Mouse (Mus musculus) limb, embryonic 11.5 days (tissue): ENCODE data around the gene Tdo2. TPM values are rescaled to one million over a fixed set of nuclear protein-coding genes. Genes with fewer than 3 reads are reported as not detected.
A peak's percentile ranks its signal among the peaks of the same experiment; 100 is the strongest.

Source experiments
- ATAC-seq: fragments of 200-750 bp; cut with Nextera tagmentation; 2 replicates; pipeline ENCODE4 v1.8.0; 2017; ENCODE audit warnings: low read depth; ENCODE audit not compliant: insufficient number of reproducible peaks, low FRiP score, low TSS enrichment
- DNase-seq: peaks from one replicate; pipeline ENCODE4 v3.0.0-alpha.2; 2015; ENCODE audit warnings: low spot score
- H3K27ac ChIP-seq: fragments of 300-500 bp; sonication (generic); replicated peaks from 2 replicates; pipeline ENCODE4 v1.5.1; 2014; ENCODE audit warnings: low read depth, mild to moderate bottlenecking, low read length
- H3K27me3 ChIP-seq: fragments of 300-500 bp; sonication (generic); 2 replicates; pipeline ENCODE4 v1.6.1; 2014; ENCODE audit warnings: mild to moderate bottlenecking, low read length, mixed read lengths; ENCODE audit not compliant: control insufficient read depth, insufficient read depth
- H3K36me3 ChIP-seq: fragments of 300-500 bp; sonication (generic); 2 replicates; pipeline ENCODE4 v1.6.1; 2014; ENCODE audit warnings: mild to moderate bottlenecking, low read length, moderate library complexity, mixed read lengths; ENCODE audit not compliant: control insufficient read depth, insufficient read depth
- H3K4me1 ChIP-seq: fragments of 300-500 bp; sonication (generic); 2 replicates; pipeline ENCODE4 v1.6.1; 2014; ENCODE audit warnings: low read length, mixed read lengths; ENCODE audit not compliant: control insufficient read depth, insufficient read depth
- H3K4me2 ChIP-seq: fragments of 300-500 bp; sonication (generic); 2 replicates; pipeline ENCODE4 v1.6.1; 2014; ENCODE audit warnings: low read depth, mild to moderate bottlenecking, moderate library complexity; ENCODE audit not compliant: severe bottlenecking
- H3K4me3 ChIP-seq: fragments of 300-500 bp; sonication (generic); 2 replicates; pipeline ENCODE4 v1.5.1; 2014; ENCODE audit warnings: low read depth, low read length
- H3K9ac ChIP-seq: fragments of 300-500 bp; sonication (generic); 2 replicates; pipeline ENCODE4 v1.6.1; 2014; ENCODE audit warnings: mild to moderate bottlenecking, low read length
- H3K9me3 ChIP-seq: fragments of 300-500 bp; sonication (generic); 2 replicates; pipeline ENCODE4 v1.6.1; 2016; ENCODE audit warnings: low read length; ENCODE audit not compliant: control insufficient read depth
- WGBS: fragments of 180-500 bp; shearing (Covaris S2); extraction: QIAGEN DNeasy Blood & Tissue Kit; methylation state at CpG from one replicate; pipeline ENCODE4 v1.1.7; 2014; 5-methylcytosine and 5-hydroxymethylcytosine counted together
- polyA plus RNA-seq: library from polyadenylated mRNA; unstranded; fragments of >200 nt; fragmentation: Nextera tagmentation; extraction: Ambion mirVana; gene quantifications from 2 replicates; pipeline ENCODE4 v1.2.1, GENCODE M21; 2014

Tdo2 gene
- polyA plus RNA-seq, 1 experiment from 2014 or later: 0.48 TPM

DNA sequence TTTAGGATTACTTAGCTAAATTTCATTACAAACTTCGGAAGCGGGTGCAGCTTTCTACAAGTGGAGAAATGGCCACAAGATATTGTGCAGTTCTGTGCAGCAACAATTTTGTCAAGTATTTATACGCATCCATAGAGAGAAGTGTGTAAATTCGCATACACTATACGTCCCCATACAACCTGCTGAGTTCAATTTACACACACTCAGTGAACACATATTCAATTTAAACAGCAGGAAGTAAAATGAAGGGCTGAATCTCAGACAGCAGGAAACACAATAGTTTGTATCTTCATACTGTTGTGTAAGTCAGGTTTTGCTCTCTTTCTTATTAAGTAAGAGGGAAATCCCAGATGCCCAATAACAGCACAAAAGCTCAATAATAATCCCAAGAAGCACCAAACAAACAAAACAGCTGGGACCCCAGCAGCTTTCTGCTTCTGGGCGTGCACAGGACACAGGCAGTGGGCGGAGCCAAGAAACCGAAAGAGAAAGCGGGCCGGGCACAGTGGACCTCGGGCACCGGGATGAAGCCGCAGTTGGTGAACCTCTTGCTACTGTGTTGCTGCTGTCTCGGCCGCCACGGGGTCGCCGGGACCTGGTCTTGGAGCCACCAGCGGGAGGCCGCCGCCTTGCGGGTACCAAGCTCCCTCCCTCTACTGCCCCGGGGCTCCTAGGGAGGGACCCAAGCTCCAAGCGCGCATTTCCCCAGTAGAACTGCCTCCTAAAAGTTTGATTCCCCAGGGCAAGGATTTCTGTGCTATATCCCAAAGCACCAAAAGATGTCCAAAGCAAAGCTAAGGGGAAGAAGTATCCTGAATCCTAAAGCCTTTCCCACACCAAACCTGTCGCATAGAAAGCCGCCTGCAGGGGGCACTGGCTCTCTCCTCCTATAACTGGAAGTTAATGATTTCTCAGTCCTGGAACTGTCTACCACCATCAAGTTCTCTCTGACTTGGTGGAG lies 43.6 kb downstream of the Tdo2 start, which contains the start of gene Ctso:
Gene Ctso (plus strand): TSS at position 461 of the 961 bp plus-strand sequence.
- H3K36me3 ChIP-seq: no peaks in the 10 kb centered on the region
- H3K9ac ChIP-seq: peak within 1 kb of the TSS; percentile 86
- no peaks in the 10 kb centered on the region for H3K27me3 ChIP-seq
- DNase-seq: peak; percentile 91
- ATAC-seq: peak; percentile 87
- H3K27ac ChIP-seq: peak within 1 kb of the TSS; percentile 69; the same call in 1 of the 2 replicates
- H3K9me3 ChIP-seq: no peaks in the 10 kb centered on the region
- peak within 1 kb of the TSS; percentile 41 for H3K4me2 ChIP-seq
- no peaks in the 10 kb centered on the region for H3K4me1 ChIP-seq
- peak within 1 kb of the TSS; percentile 67 for H3K4me3 ChIP-seq
- WGBS: 13% methylated on average over 27 of the region's 27 CpGs

DNA sequence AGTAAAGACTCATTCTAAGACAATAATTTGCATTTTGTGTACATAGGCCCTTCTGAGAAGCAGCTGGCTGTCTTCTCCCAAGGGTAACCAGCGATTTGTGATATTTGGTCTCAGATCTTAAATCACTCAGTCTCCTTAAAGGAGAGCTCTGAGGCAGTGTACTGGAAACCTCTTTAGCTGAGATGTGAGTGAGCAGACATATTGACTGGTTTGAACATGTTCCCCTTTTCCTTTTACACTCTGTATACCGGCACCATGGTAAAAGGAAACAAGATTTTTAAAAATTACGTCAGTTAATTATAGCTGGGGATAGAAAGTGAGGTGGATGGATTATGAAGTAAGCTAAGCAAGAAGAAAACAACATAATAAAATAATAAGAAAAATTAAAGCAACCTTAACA lies 44.3 kb downstream of the Tdo2 start:
- H3K4me2 ChIP-seq: no peak overlapping the region
- H3K4me1 ChIP-seq: no peaks in the 10 kb centered on the region
- no peak overlapping the region for H3K9ac ChIP-seq
- no peak overlapping the region for H3K27ac ChIP-seq
- 80% methylated on average over 3 of the region's 3 CpGs for WGBS
- ATAC-seq (no peak), DNase-seq (no peak)
- no peak overlapping the region for H3K4me3 ChIP-seq
- H3K27me3 ChIP-seq: no peaks in the 10 kb centered on the region
- H3K36me3 ChIP-seq: no peaks in the 10 kb centered on the region
- no peaks in the 10 kb centered on the region for H3K9me3 ChIP-seq

DNA sequence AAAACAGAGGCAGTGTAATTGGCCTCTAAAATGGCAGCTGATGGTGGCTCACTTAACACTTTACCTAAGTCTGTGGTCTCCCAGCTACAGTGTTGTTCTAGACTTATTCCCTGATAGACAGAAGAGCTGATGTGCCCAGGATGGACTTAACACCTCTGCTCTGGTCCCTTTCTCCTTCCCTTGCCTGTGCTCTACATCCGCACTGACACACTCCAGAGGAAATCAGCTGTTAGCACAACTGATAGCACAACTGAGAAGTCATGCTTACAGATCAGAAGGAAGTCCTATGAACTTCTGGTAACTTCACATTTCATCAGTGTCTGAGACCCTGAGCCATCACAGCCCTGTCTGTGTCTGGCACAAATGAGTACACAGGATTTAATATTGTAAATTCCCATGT lies 46.9 kb downstream of the Tdo2 start:
- Histone ChIP-seq H3K4me2 (no peak overlapping the region), H3K4me3 (no peak overlapping the region), H3K27ac (no peak overlapping the region), H3K27me3 (no peaks in the 10 kb centered on the region), H3K9ac (no peak overlapping the region), H3K4me1 (no peaks in the 10 kb centered on the region), H3K36me3 (no peaks in the 10 kb centered on the region), H3K9me3 (no peaks in the 10 kb centered on the region)
- WGBS: 84% methylated on average over 1 of the region's 1 CpGs
- DNase-seq (no peak), ATAC-seq (no peak)

DNA sequence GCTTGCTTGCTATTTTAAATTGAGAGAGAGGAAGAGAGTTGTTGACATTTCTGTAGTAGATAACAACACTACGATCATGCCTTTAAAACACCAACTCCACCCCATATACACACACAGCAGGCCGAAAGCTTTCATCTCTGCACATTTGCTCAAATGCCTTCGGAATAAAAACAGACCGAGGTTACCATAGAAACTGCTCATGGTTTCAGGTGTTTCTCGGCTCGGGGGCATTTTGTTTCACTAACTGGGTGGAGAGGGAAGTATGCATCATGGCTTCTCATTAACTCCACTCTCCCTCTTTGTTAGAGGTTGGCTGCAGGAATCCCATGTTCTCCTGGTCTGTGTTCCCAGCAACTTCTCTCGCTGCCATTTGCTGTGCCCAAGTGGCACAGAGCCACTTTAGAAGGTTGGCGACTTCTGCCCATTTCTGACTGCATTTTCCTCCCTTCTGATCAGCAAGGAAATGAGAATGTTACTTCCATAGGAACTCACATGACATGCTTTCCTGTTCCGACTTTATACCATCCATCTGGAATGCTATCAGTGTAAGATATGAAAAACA lies 49.2 kb downstream of the Tdo2 start:
- DNase-seq: peak; percentile 40
- Histone ChIP-seq H3K27ac (no peak overlapping the region), H3K9ac (no peak overlapping the region), H3K4me3 (no peak overlapping the region), H3K27me3 (no peaks in the 10 kb centered on the region), H3K36me3 (no peaks in the 10 kb centered on the region), H3K4me2 (no peak overlapping the region), H3K9me3 (no peaks in the 10 kb centered on the region), H3K4me1 (no peaks in the 10 kb centered on the region)
- 54% methylated on average over 9 of the region's 9 CpGs for WGBS
- no peak for ATAC-seq

DNA sequence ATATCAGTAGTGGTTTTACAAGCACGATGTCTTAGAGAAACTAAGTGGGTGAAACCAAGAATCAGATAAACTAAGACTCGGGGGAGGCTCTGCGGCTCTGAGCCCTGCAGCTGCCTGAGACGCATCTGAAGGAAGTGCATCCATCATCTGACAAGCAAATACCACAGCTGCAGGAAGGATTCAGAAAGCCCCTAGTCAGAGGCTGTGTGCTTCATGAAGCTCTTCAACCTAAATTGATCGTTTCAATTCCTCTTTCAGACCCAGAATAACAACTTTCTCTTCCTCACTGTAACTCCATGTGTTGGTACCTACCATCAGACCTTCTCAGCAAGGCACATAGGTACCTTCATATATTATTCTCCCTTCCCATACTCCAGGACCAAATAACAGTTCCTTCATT lies 50.1 kb downstream of the Tdo2 start:
- Histone ChIP-seq H3K9ac (no peak overlapping the region), H3K36me3 (no peaks in the 10 kb centered on the region), H3K4me1 (no peaks in the 10 kb centered on the region), H3K27ac (no peak overlapping the region), H3K27me3 (no peaks in the 10 kb centered on the region), H3K4me2 (no peak overlapping the region), H3K9me3 (no peaks in the 10 kb centered on the region), H3K4me3 (no peak overlapping the region)
- 48% methylated on average over 5 of the region's 5 CpGs for WGBS
- ATAC-seq (no peak), DNase-seq (no peak)

DNA sequence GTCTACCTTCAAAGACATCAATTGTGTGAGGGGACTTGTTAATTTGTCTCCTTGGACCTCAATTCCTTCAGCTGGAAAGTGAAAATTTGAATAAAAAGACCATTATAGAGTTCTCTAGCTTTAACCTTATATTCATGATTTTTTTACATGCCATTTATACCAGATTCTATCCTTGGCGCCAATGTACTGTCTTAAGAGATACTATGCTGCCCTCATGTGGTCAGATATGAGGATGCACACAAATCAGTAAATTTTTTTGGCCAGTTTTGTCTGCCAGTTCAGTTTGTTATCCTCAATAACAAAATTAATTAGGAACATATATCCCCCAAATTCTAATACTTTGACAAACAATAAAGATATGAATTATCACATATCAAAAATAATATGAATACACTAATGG lies 51.1 kb downstream of the Tdo2 start:
- Histone ChIP-seq H3K4me2 (no peak overlapping the region), H3K36me3 (no peaks in the 10 kb centered on the region), H3K27ac (no peak overlapping the region), H3K9ac (no peak overlapping the region), H3K27me3 (no peaks in the 10 kb centered on the region), H3K4me3 (no peak overlapping the region), H3K4me1 (no peaks in the 10 kb centered on the region), H3K9me3 (no peaks in the 10 kb centered on the region)
- 0% methylated on average over 1 of the region's 1 CpGs for WGBS
- DNase-seq (peak; percentile 55), ATAC-seq (no peak)

DNA sequence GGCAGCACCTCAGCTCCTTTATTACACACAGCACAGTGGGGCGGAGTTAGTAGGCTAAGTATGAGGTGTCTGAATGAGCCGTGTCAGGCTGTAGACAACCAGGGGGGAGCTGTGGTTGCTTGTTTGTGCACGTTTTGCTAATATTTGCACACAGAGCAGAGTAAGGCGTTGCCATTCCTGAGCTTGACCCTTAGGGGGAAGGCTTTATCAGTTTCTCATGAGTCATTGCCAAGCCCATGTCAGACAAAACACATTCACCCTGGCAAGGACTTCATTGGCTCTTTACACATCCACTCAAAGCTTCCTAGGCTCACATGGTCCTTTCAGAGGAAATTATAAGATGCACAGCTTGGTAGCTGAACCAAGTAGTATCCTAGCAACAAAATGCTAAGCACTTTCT lies 53.1 kb downstream of the Tdo2 start:
- ATAC-seq (no peak), DNase-seq (no peak)
- Histone ChIP-seq H3K4me3 (no peak overlapping the region), H3K27ac (no peak overlapping the region), H3K27me3 (no peaks in the 10 kb centered on the region), H3K9ac (no peak overlapping the region), H3K36me3 (no peaks in the 10 kb centered on the region), H3K4me1 (no peaks in the 10 kb centered on the region), H3K4me2 (no peak overlapping the region), H3K9me3 (no peaks in the 10 kb centered on the region)
- WGBS: 50% methylated on average over 4 of the region's 4 CpGs

DNA sequence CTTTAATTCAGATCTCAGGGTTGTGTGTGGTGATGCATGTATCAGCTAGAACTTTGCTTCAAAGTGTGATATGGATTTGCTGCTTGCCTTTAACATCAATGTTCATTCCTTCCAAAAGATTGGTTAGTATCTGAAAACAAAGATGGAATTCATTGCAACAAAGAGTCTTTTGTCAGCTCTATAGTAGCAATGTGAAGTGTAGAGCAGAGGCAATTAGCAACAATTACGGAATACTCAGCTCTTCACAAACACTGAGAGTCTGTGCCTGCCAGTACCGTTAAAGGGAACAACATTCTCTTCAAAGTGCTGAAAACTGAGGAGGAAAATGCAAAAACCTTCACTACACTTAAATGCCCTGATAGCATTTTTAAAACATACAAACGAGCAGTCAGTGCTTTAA lies 56.3 kb downstream of the Tdo2 start:
- no peak for ATAC-seq
- H3K27me3 ChIP-seq: no peaks in the 10 kb centered on the region
- no peak for DNase-seq
- no peak overlapping the region for H3K27ac ChIP-seq
- H3K36me3 ChIP-seq: no peaks in the 10 kb centered on the region
- H3K9me3 ChIP-seq: no peaks in the 10 kb centered on the region
- no peak overlapping the region for H3K4me3 ChIP-seq
- H3K9ac ChIP-seq: no peak overlapping the region
- H3K4me1 ChIP-seq: no peaks in the 10 kb centered on the region
- H3K4me2 ChIP-seq: no peak overlapping the region
- WGBS: 55% methylated on average over 3 of the region's 3 CpGs
